Mouse (Mus musculus) neural tube, embryonic 10.5 days (tissue): ENCODE results near the gene Pnpla1.
"Not testable (repeated sequence)": the region's sequence is repeated elsewhere in the genome, so short reads cannot be mapped to it uniquely, and the experiment has no call there.

Source experiments
- DNase-seq: peaks from one replicate; pipeline ENCODE4 v3.0.0-alpha.2; 2017; ENCODE audit warnings: low spot score; ENCODE audit errors: extremely low spot score

Gene Pnpla1

GRCm38 (mm10) chr17:28858205-28858604 is at the start of gene Pnpla1:
TSS of gene Pnpla1 (plus strand) at chr17:28858411.
- no peak for DNase-seq

GRCm38 (mm10) chr17:28808714-28809113 is 49.5 kb upstream of the Pnpla1 start:
- no peak for DNase-seq

GRCm38 (mm10) chr17:28809175-28809831 is 48.9 kb upstream of the Pnpla1 start:
- DNase-seq = no peak

- no peak for DNase-seq
Measured at GRCm38 (mm10) chr17:28812345-28812744, 45.9 kb upstream of the Pnpla1 start.

GRCm38 (mm10) chr17:28814529-28815097 is 43.6 kb upstream of the Pnpla1 start:
- DNase-seq = no peak

- no peak for DNase-seq
Measured at GRCm38 (mm10) chr17:28815384-28816004, 42.7 kb upstream of the Pnpla1 start.

GRCm38 (mm10) chr17:28816326-28816725 is 41.9 kb upstream of the Pnpla1 start:
- DNase-seq = not testable (repeated sequence)

- no peak for DNase-seq
Measured at GRCm38 (mm10) chr17:28816875-28817811, 41.1 kb upstream of the Pnpla1 start.

- no peak for DNase-seq
Measured at GRCm38 (mm10) chr17:28820189-28820588, 38.0 kb upstream of the Pnpla1 start.

GRCm38 (mm10) chr17:28823004-28823745 is 35.0 kb upstream of the Pnpla1 start:
- no peak for DNase-seq

GRCm38 (mm10) chr17:28823749-28824148 is 34.5 kb upstream of the Pnpla1 start:
- DNase-seq = no peak

- no peak for DNase-seq
Measured at GRCm38 (mm10) chr17:28824896-28825295, 33.3 kb upstream of the Pnpla1 start.

GRCm38 (mm10) chr17:28825359-28826041 is 32.7 kb upstream of the Pnpla1 start:
- DNase-seq = no peak

GRCm38 (mm10) chr17:28827665-28828231 is 30.5 kb upstream of the Pnpla1 start:
- no peak for DNase-seq

GRCm38 (mm10) chr17:28829120-28829519 is 29.1 kb upstream of the Pnpla1 start:
- DNase-seq = no peak

GRCm38 (mm10) chr17:28831065-28831464 is 27.1 kb upstream of the Pnpla1 start:
- DNase-seq = no peak

GRCm38 (mm10) chr17:28832040-28832439 is 26.2 kb upstream of the Pnpla1 start:
- DNase-seq = no peak

GRCm38 (mm10) chr17:28832875-28833274 is 25.3 kb upstream of the Pnpla1 start:
- DNase-seq = no peak

GRCm38 (mm10) chr17:28834676-28835075 is 23.5 kb upstream of the Pnpla1 start:
- no peak for DNase-seq

GRCm38 (mm10) chr17:28837840-28838239 is 20.4 kb upstream of the Pnpla1 start:
- no peak for DNase-seq
